Comparison of ENCODE assay signal across 8 mouse cellular contexts in the genomic region with DNA sequence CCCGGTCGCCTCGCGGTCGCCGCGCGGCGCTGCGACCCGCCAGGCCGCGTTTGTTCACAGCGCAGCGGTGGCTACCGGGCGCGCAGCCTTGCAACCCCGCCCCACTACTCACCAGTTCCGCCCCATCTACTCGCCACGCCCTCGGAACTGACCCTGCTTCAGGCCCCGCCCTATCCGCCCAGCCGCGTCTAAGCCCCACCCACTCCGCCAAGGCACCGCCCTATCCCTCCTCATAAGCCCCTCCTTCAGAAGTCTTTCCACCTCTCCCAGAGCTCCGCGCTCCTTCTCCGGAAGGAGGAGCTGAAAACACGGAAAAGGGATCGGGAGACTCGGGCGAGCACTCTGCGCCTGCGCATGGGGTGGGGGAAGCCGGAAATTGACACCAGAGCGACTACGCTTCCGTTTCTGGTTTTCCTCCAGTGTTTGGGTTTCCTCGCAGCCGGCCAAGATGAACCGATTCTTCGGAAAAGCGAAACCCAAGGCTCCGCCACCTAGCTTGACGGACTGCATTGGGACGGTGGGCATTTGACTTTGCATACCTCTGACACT. TPM values are rescaled to one million over a fixed set of nuclear protein-coding genes. Genes with fewer than 3 reads are reported as not detected.
DNase-seq lines count a peak whose midpoint lies in the region; ATAC-seq lines count a peak whose summit lies in the region.

Bag1 (minus strand) TSS at position 135 of the 549 bp plus-strand sequence.
Chmp5 (plus strand) TSS at position 248 of the 549 bp plus-strand sequence.

- peaks cover 26% of the 10 kb centered on the region for H3K4me1 ChIP-seq in hindbrain, embryonic 14.5 days (replicated peaks; ENCODE audit: control insufficient read depth, insufficient read depth, low read length)

- peak within 1 kb of the TSS; percentile 84 for H3K4me2 ChIP-seq in hindbrain, embryonic 14.5 days (replicated peaks)

- H3K36me3 ChIP-seq in hindbrain, embryonic 14.5 days (replicated peaks; ENCODE audit: control insufficient read depth, insufficient read depth), result peaks cover 61% of the 10 kb centered on the region

- peak within 1 kb of the TSS; percentile 88 for H3K27ac ChIP-seq in hindbrain, embryonic 14.5 days

- H3K9ac ChIP-seq in hindbrain, embryonic 14.5 days, result peak within 1 kb of the TSS; percentile 92

- under 1% methylated on average over 50 of the region's 50 CpGs for WGBS in hindbrain, embryonic 14.5 days

- no peaks in the 10 kb centered on the region for H3K27me3 ChIP-seq in hindbrain, embryonic 14.5 days (ENCODE audit: control insufficient read depth, insufficient read depth, low read length)

- H3K9me3 ChIP-seq in hindbrain, embryonic 14.5 days (ENCODE audit: control insufficient read depth, low read length), result no peaks in the 10 kb centered on the region

- peak within 1 kb of the TSS; percentile 96 for H3K4me3 ChIP-seq in hindbrain, embryonic 14.5 days (replicated peaks; ENCODE audit: low read length)

- DNase-seq in R1 (ENCODE audit: low read depth, low spot score), result peak; percentile 99
- peak; percentile 98 to 99 for DNase-seq in cerebellum, postnatal 25 days
- DNase-seq in frontal cortex, postnatal 25 days (ENCODE audit: low spot score in 2 of 2), result peak; percentile 91 to 96
- peak; percentile 97 for DNase-seq in hindbrain, embryonic 14.5 days (ENCODE audit: low spot score)
- peak; percentile 98 to 99 for DNase-seq in layer of hippocampus, postnatal 36 days
- peak; percentile 99 for DNase-seq in lung, postnatal 36 days
- DNase-seq in retina, postnatal 1 day, result peak; percentile 100
- peak; percentile 99 for DNase-seq in urinary bladder, adult 18-20 months (ENCODE audit: low spot score in 2 of 2)

- peak; percentile 98 for ATAC-seq in hindbrain, embryonic 14.5 days (ENCODE audit: low FRiP score)

RNA-seq across cellular contexts. Expression of gene Bag1, which starts in this region (rescaled TPM):
- 207 and 215 TPM in 2 replicates for polyA plus RNA-seq in hindbrain, embryonic 14.5 days (2014; fragmentation: Nextera tagmentation; extraction: Ambion mirVana)
- 100 to 1,000 TPM; 148 to 156 TPM for total RNA-seq in layer of hippocampus, postnatal 36 days (2021)

RNA-seq across cellular contexts. Expression of gene Chmp5, which starts in this region (rescaled TPM):
- polyA plus RNA-seq in hindbrain, embryonic 14.5 days (2014; fragmentation: Nextera tagmentation; extraction: Ambion mirVana), result 147 and 156 TPM in 2 replicates
- total RNA-seq in layer of hippocampus, postnatal 36 days (2021), result 10 to 100 TPM; 87.9 to 89.4 TPM

Comparison
In these comparisons a context has a peak if more than half of its experiments do, and no peak if none do; other contexts are left out.
1. Peak in every context shown above with its lines: DNase-seq, ATAC-seq, H3K4me3 ChIP-seq and H3K27ac ChIP-seq.